Mouse (Mus musculus): ENCODE data around the gene Ppp3cb.

DNA sequence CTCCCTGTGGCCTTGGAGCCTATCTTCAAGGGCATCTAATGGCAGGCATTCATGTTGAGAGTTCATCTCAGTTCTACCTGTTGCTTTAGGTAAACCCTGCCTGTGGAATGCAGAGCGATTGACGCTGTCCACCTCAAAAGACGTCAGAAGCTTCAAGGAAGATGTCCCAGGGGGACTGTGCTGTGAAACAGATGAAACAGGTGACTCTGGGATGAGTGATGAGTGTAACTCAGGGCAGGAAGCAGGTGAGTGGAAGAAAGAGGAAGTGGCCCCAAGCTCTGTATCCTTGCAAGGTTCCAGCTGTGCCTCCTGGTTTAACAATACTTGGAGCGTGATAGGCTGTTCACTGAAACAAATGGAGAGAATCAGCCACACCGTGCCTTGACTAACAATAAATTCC is 15.5 kb upstream of the Ppp3cb start:
- TF ChIP-seq CTCF (IDR thresholded peaks at IDR 0.05; ENCODE audit: low read depth, low read length) (no peak), POLR2A (IDR thresholded peaks at IDR 0.05; ENCODE audit: insufficient read depth, low read length) (no peak), EP300 (IDR thresholded peaks at IDR 0.05; ENCODE audit: insufficient read depth, low read depth, low read length) (no peak)

All from ES-Bruce4 (cell line).